Mouse (Mus musculus): ENCODE results near the gene Try10.
"Not testable (repeated sequence)": the region's sequence is repeated elsewhere in the genome, so short reads cannot be mapped to it uniquely, and the experiment has no call there.

The Try10 gene

DNA sequence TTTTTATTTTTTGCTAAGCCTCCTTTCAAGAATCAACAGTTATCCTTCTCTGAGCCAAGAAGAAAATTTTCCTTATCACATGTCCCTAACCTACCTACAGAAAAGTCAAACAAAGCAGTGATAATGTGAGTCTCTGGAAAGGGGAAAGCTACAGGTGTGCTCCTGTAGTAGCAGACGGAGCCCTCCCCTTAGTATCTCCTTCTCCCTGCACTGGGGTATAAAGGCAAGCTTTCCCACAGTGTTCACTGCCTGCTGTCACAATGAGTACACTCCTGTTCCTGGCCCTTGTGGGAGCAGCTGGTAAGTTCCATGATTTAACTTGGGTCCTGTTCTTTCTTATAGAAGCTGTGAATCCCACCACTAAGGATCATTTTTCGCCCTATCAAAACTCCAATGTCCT lies at the start of gene Try10:
Gene Try10 (plus strand): TSS at position 174 of the 400 bp plus-strand sequence.
- DNase-seq (ENCODE audit: low spot score) = no peak

DNA sequence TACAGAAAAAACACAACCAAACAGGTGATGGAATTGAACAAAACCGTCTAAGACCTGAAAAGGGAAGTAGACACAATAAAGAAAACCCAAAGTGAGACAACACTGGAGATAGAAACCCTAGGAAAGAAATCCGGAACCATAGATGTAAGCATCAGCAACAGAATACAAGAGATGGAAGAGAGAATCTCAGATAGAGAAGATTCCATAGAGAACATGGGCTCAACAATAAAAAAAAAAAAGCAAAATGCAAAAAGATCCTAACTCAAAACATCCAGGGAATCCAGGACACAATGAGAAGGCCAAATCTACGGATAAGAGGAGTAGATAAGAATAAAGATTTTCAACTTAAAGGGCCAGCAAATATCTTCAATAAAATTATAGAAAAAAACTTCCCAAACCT lies 37.2 kb upstream of the Try10 start, which contains the start of gene Try5:
Gene Try5 (minus strand): TSS at position 101 of the 400 bp plus-strand sequence.
- not testable (repeated sequence) for DNase-seq (ENCODE audit: low spot score)

DNA sequence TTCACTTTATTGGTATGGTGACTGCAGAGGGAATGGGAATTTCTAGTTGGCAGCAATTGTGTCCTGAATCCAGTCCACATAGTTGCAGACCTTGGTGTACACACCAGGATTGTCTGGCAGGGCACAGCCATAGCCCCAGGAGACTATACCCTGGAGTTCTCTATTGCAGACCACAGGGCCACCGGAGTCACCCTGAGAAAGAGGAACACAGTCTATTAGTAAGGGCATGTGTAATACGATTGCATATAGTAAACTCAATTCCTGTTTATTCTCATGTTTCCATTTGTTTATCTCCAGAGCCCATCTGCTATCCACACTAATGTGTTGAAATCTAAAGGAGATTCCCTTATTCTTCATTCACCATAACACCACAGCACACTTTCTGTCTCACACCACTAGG lies 19.9 kb downstream of the Try10 start:
- DNase-seq (ENCODE audit: low spot score) = not testable (repeated sequence)

DNA sequence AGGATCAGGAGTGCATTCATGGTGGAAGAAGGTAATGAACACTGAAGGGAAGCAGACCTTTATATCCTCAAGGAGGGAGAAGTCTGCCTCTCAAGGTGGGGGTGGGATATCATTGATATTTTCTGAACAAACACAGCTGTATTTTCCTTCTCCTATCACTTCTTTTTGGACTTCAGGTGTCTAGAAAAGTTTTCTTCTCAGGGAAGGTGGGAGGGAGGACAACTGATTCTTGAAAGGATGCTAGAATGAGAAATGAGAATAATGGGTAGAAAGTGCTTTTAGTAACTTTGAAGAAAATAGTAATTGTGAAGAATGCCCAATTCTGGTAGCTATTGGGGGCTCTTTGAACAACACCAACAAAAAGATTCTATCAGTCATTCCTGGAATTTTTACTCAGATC lies 23.7 kb downstream of the Try10 start, which contains the start of gene Prss3:
Gene Prss3 (minus strand): TSS at position 101 of the 400 bp plus-strand sequence.
- not testable (repeated sequence) for DNase-seq (ENCODE audit: low spot score)

DNA sequence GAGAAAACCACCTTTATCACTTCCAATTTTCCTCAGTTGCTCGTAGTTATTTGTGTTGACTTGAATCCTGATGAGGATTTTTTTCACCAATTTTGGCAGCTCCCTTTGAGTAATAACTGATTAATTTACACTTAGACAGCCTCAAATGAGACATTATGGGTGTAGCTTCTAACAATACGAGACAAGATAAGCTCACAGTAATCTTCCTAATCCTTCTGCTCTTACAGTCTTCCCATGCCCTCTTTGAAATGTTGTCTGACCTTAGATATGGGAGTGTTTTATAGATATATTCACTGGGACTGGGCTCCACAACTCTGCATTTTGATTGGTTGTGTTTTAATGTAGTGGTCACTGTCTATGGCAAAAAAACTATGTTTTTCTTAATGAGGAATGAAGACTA lies 32.9 kb downstream of the Try10 start:
- DNase-seq (ENCODE audit: low spot score) = no peak

DNA sequence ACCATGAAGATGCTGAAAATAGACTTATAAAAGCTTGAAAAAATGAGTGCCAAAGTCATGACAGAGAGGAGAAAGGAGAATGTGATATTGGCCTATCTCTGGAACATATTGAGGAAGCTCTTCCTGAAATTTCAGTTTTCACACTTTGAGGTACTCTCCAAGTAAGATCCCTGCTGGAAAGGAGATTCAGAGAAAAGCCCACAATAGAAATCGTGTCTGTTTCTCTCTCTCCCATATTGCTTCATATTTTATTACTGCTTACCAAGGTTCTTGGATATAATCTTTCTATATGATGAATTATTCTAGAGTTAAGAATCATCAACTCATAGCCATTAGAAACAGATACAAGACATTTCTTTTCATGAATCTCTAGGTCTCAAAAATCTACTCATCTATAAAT lies 37.7 kb downstream of the Try10 start:
- DNase-seq (ENCODE audit: low spot score) = not testable (repeated sequence)

DNA sequence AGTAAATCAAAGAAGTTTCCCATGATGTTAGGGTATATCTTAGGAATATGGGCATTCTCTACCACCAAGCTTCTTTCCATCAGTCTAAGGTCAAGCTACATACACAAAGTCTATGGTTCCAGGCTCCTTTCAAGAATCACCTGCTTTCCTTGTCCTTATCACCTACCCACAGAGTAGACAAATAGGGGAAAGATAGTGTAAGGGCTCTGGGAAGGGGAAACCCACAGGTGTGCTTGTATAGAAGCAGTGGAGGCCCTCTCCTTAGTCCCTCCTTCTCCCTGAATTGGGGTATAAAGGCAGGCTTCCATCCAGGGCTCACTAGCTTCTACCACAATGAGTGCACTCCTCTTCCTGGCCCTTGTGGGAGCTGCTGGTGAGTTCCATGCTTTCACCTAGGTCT lies 38.2 kb downstream of the Try10 start, which contains the start of gene Gm5771:
Gene Gm5771 (plus strand): TSS at position 301 of the 400 bp plus-strand sequence.
- not testable (repeated sequence) for DNase-seq (ENCODE audit: low spot score)
